Mouse (Mus musculus) naive thymus-derived CD4-positive, alpha-beta T cell, adult 2 months (primary cell): ENCODE measurements around the gene Ssna1.
"Not testable (repeated sequence)": the region's sequence is repeated elsewhere in the genome, so short reads cannot be mapped to it uniquely, and the experiment has no call there.

Source experiments
- DNase-seq: peaks from one replicate; pipeline ENCODE4 v3.0.0-alpha.2; 2011; ENCODE audit warnings: low read depth

Gene Ssna1

DNA sequence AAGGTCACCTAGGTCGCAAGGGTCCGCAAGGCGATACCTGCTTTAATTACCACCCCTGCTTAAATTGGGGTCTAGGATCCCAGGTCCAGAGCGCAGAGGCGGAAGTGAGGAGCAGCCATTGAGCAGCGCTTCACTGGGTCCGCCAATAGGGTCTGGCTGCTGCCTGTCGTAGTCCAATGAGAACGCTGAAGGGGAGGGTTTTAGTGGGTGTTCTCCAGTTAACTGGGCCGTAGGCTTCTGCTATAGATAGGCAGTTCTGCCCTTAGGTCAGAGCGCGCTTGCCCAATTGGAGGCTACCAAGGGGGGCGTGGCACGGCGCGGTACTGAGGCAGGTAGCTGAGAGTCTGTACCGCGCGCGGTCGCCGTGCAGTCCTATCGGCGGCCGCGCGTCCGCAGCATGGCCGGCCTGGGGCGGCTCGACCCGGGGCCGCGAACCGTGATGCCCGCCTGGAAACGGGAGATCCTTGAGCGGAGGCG lies 9.9 kb downstream of the Ssna1 start, which contains the start of gene Tprn:
Gene Tprn (plus strand): TSS at position 328 of the 477 bp plus-strand sequence.
- DNase-seq = peak; percentile 95

- DNase-seq = no peak
Observed at GRCm38 (mm10) chr2:25261870-25262269, 10.4 kb downstream of the Ssna1 start.

GRCm38 (mm10) chr2:25258887-25259286 lies 13.4 kb downstream of the Ssna1 start:
- peak; percentile 68 for DNase-seq

DNA sequence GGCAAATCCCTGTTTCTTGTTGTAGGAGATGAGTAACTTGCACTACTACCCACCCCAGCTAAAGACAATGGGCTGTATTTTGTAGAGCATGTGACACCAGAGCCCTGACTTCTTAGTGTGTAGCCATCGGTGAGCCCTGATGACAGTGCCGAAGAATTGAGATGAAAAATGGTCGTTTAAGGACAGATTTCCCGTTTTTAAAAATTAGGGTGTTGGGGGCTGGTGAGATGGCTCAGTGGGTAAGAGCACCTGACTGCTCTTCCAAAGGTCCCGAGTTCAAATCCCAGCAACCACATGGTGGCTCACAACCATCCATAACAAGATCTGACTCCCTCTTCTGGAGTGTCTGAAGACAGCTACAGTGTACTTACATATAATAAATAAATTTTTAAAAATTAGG lies 15.0 kb downstream of the Ssna1 start:
- not testable (repeated sequence) for DNase-seq

DNA sequence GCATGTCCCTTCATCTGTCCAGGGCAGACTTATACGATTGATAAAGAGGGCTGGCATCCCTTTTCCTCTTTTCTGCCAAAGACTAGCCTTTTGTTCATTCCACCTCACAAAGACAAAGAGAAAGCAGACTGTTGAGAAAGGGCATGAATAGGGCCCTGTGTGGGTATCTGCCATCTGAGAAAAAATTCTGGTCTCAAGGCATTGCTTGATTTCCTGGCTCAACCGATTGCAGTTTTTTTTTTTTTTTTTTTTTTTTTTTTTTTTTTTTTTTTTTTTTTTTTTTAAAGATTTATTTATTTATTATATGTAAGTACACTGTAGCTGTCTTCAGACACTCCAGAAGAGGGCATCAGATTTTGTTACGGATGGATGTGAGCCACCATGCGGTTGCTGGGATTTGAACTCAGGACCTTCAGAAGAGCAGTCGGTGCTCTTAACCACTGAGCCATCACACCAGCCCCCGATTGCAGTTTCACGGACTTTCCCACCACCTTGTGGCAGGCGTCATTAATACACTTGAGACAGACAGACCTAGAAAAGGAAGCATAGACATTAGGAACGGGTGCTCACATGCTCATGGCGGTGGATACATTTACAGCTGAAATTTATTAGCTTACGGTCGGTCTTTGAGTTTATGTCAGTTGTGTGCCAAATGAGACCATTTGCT lies 15.7 kb downstream of the Ssna1 start:
- peak; percentile 78 for DNase-seq

- peak; percentile 94 for DNase-seq
Observed at GRCm38 (mm10) chr2:25255284-25255779, 16.9 kb downstream of the Ssna1 start, which contains the start of gene Tmem203. TSS of gene Tmem203 (plus strand) at chr2:25255439.

GRCm38 (mm10) chr2:25252331-25252730 lies 19.9 kb downstream of the Ssna1 start:
- DNase-seq = peak; percentile 61

DNA sequence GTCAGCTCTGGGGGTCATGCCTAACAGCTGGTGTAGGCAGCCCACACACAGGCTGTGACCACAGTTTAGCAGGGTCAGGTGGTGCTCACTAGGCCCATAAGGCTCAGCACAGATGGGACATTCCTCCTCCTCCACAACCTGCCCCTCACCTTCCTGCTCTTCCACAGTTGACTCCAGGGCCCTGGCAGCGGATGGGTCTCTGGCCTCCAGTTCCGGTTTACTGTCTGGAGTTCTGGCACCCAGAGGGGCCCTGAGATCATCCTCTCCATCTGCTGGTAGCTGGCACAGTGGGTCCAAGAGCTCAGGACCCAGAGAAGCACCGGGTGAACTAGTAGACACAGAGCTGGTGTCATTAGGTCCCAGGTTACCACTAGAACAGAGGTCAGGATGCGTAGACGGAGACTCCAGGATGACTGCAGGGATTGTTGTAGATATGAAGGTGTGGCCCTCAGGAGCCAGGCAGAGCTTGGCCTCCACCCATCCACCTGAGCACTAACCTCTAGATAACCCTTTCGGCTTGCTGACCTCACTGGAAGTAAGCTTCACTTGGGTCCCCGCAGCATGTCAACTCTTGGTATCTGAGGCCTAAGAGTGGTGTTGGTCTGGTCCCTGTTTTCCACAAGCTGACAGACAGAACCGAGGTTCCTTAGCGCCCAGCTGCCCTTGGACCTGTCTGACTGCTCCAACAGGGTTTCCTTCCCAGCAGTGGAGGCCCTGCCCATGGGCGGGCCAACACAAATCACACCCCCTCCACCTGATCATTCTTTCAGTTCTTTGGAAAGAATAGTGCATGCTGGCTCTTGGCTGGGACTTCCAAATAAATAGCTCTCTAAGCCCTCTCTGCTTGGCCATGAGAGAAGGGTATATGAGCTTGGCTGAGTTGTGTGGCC lies 25.8 kb downstream of the Ssna1 start, which contains the start of gene AL732309.1:
Gene AL732309.1 (minus strand): TSS at position 681 of the 890 bp plus-strand sequence.
- no peak for DNase-seq

GRCm38 (mm10) chr2:25244144-25244543 lies 28.1 kb downstream of the Ssna1 start:
- DNase-seq = no peak

- no peak for DNase-seq
Observed at GRCm38 (mm10) chr2:25243342-25243741, 28.9 kb downstream of the Ssna1 start.

GRCm38 (mm10) chr2:25242101-25242506 lies 30.1 kb downstream of the Ssna1 start, which contains the start of the genes Rnf208 and Cysrt1:
TSS of gene Rnf208 (plus strand) at chr2:25242255.
TSS of gene Cysrt1 (minus strand) at chr2:25242452.
- DNase-seq = peak; percentile 48

GRCm38 (mm10) chr2:25241438-25241775 lies 30.8 kb downstream of the Ssna1 start:
- DNase-seq = peak; percentile 45

- DNase-seq = peak; percentile 75
Observed at GRCm38 (mm10) chr2:25240723-25241437, 31.4 kb downstream of the Ssna1 start.

- DNase-seq = no peak
Observed at GRCm38 (mm10) chr2:25240310-25240709, 31.9 kb downstream of the Ssna1 start.

DNA sequence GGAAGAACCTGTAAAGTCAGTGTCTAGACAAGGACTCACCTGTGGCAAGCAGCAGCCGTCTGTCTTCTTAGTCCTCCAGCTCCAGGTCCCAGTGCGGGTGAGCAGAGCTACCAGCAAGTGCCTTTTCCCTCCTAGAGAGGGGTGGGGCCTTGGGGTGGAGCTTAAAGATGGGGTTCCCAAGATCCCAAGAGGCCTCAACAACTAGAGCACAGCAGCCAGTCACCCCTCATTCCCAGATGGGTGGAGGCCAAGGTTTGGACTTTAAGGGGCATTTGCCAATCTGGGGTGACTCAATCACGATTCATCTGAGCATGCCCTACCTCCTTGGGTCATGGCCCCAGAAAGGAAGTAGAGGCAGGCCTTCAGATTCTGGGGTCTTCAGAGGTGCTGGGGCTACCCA lies 32.5 kb downstream of the Ssna1 start:
- DNase-seq = no peak

- no peak for DNase-seq
Observed at GRCm38 (mm10) chr2:25238106-25238505, 34.1 kb downstream of the Ssna1 start.

- DNase-seq = no peak
Observed at GRCm38 (mm10) chr2:25237522-25237921, 34.7 kb downstream of the Ssna1 start.

DNA sequence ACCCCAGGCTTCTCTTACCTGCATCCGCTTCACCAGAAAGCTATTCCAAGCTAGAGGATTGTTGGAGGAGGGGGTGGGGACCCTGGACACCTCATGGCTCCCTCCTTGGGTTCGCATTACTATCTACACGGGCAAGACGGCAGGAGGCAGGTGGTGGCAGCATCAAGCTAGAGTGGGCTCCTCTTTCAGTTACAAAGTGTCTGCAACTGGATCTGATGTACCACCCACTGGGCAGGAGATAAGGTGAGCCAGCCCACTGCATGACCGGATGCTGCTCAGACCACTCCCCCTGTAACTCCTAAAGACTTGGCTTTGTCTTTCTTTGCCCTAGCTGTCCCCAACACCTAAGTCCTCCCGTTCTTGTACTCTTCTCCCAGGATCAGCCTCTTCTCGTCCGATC lies 35.6 kb downstream of the Ssna1 start, which contains the start of gene Rnf224:
Gene Rnf224 (minus strand): TSS at position 174 of the 400 bp plus-strand sequence.
- DNase-seq = no peak

DNA sequence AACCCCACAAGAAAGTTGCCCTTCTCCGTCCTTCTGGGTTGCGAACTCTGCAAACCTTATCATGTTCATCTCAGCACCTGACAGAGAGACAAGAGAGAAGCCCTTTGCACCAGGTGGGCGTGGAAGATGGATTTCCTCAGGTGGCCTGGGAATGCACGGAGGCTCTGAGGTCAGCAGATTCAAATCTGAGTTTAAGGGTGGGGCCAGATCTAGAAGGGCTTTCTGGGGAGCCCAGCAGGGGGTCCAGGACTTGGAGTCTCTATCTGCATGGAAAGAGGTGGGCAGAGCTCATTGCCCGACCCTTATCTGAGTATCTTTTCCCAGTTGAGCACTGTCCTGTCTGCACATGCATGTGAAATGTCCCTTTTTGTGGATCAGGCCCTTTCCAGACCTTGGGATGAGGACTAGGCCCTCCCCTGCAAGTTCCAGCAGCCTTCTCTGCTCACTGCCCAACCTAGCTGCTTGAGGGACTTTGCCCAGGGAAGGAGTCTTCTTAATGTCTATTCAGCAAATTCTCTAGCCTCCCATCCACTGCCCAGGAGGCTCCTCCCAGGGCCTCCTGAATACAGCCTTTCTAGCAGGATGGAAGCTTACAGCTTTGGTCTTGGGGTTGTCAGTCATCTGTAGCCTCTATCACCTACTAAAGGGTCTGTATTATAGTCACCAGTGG lies 37.6 kb downstream of the Ssna1 start:
- no peak for DNase-seq

DNA sequence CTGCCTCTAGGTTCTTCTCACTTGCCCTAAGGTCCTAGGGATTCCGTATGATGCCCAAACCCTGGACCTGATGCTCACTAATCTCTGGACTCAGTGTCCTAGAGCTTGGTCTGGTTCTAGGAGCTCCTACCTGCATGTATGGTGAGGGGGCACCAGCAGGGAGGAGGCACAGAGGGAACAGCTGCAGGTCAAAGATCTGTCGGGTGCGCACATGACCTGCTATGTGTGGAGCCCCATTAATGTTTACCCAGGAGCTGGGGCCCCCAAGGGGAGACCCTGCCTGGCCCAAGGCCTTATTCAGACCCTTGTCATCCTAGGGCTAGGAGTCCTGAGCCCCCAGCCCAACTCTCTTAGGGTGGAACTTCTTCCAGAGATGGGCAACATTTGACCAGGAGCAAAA lies 38.2 kb downstream of the Ssna1 start, which contains the start of gene Slc34a3:
Gene Slc34a3 (minus strand): TSS at position 315 of the 400 bp plus-strand sequence.
- DNase-seq = no peak

DNA sequence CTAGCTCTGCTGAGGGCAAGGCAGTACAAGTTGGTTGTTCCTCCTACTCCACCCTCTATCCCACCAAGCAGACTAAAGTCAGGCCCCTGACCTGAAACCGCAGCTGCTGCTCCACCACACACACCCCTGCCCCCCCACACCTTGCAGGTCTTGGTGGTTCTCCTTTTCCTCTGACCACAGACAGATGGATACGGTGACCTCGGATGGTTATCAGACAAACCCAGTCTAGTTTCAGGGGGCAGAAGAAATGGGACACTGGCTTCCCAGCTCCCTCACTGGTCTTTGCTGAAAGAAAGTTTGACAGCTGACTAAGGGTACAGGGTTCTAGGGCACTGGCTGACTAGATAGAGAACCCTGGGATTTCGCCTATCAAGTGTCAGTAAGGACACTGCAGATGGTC lies 38.8 kb downstream of the Ssna1 start:
- DNase-seq = no peak
